Mouse (Mus musculus) ovary, postnatal 10 days (tissue): ENCODE measurements around the gene Dscam.

Source experiments
- DNase-seq: peaks from one replicate; pipeline ENCODE4 v3.0.0; 2022; ENCODE audit warnings: low spot score

Gene Dscam

DNA sequence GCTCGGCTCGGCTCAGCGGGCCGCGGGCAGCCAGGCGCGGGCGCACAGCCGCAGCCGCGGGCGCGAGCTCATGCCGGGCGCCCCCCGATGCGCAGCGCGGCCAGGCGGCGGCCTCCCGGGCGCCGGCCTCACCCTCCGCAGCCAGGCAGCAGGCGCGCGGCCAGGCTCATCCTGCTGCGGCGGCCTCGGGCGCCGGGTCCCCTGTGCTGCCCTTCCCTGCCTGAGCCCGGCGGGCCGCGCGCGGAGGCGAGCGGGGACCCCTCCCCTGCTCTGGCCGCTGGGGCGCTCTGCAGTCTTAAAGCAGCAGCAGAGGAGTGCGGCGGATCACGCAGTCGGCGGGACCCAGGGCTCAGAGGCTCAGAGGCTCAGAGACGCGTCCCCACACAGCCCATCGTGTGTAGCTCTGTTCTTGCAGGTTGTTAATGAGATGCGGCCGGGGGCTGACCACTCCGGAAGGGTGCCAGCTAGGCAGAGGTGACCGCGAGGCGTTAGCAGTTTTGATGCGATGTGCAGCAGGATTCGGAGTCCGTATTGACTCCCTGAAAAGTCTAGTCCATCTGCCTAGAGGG, at the start of gene Dscam:
TSS of gene Dscam (minus strand) at position 240 of the 569 bp plus-strand sequence.
- no peak for DNase-seq

GRCm38 (mm10) chr16:97219381-97219780, 48.8 kb upstream of the Dscam start:
- no peak for DNase-seq

GRCm38 (mm10) chr16:97209997-97210396, 39.4 kb upstream of the Dscam start:
- no peak for DNase-seq

- no peak for DNase-seq
Observed at GRCm38 (mm10) chr16:97208276-97208675, 37.7 kb upstream of the Dscam start.

- DNase-seq: no peak
Observed at GRCm38 (mm10) chr16:97204090-97204489, 33.5 kb upstream of the Dscam start.

DNA sequence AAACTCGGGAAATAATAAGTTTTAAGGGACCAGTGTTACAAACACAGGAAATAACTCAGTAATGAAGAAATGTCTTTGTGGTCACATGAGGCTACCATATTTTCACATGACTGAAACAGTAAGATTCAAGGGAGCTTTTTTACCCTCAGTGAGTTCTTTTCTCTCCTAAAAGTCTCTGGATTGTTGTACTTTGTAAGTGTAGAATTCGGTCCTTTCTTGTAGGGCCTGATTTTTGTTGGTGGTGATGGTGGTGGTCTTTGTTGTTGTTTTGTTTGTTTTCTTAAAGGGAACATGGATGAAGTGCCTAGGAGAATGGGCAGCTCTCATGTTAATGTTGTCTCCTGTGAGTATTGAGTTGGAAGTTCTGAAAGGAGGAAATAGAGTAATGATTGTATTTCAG, 33.0 kb upstream of the Dscam start:
- no peak for DNase-seq

DNA sequence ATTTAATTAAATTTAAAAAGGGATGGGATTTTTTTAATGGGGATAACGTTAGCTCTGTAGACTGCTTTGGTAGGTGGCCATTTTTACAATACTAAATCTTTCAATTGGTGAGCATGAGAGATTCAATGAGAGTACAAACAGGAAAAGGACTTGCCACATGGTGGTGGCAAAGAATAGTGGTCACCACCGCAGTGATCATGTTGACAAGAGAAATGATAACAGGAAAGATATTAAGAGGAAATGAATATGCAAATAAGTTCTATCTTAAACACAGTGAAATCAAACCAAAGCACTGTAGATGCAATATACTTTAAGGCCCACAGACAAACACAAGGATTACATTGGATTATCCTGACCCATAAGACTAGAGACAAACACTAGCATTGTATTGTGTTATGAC, 24.1 kb upstream of the Dscam start:
- DNase-seq: no peak

- DNase-seq: no peak
Observed at GRCm38 (mm10) chr16:97194179-97194578, 23.6 kb upstream of the Dscam start.

DNA sequence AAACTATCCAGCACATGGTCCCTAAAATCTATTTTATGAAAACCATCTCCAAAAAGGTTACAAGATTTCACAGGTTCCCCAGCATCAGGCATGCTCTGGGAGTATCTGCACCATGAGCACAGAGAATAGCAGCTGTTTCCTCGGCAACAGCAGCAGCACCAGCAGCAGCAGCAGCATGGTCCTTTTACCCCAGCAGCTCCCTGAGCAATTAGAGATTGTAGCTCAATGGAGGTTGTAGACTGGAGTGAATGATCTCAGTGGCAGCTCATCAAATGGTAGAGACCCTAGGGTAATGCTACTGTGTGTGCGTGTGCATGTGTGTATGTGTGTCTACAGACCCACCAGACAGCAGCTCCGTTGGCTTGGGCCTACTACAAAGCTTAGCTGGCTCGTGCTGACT, 21.7 kb upstream of the Dscam start:
- no peak for DNase-seq

GRCm38 (mm10) chr16:97190604-97191003, 20.1 kb upstream of the Dscam start:
- no peak for DNase-seq

DNA sequence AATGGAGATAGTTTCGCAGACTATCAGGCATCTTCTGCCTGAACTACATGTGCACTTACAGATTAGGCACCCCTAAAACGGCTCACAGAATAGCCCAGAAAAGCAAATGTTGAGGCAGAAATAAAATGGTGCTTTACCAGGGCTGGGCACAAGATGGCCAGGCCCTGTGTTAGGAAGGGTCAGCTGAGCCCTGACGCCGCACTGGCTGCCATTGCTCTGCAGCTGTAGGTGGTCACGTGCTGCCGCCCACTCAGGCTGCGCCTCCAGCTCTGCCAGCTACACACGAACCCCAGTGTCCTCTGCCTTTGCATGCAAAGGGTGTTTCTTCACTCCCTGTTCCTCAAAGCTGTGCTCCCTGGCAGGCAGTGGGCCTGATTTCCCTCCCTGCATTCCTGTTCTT, 948 bp upstream of the Dscam start:
- no peak for DNase-seq

- no peak for DNase-seq
Observed at GRCm38 (mm10) chr16:97169901-97170512, 545 bp downstream of the Dscam start.

GRCm38 (mm10) chr16:97168614-97169013, 1.9 kb downstream of the Dscam start:
- DNase-seq: no peak

DNA sequence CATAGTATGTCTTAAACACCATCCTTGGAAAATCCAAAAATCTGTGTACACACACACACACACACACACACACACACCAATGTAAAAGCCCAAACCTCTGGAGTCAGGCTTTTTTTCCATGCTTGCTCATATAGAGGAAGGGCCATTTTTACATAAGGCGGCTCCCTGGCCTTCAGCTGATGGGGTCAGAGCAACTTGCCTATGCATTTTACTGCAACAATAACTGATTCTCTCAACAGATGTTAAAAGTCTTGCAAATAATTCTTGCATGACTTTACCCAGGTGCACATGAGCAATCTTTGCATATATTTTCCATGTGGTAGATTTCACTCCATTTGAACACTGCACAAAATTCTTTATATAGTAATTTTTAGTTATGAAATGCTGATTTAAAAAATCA, 2.5 kb downstream of the Dscam start:
- no peak for DNase-seq

DNA sequence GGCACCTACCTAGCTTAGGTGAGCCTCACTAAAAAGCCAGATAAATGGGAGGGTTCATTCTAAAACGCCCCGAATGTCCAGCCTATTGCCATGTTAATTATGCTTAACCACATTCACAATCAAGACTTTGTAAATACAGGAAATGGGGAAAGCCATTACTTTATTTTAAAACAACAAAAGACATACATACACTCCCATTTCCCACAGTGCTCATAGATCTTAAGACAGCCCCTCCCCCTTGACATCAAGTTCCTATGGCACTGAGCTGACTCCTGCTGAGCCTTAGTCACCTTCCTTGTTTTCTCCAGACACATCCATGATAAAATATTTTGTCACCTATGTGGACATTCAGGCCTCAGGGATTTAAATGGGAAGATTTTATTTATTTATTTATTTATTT, 4.4 kb downstream of the Dscam start:
- DNase-seq: no peak

GRCm38 (mm10) chr16:97165444-97166121, 5.0 kb downstream of the Dscam start:
- no peak for DNase-seq

DNA sequence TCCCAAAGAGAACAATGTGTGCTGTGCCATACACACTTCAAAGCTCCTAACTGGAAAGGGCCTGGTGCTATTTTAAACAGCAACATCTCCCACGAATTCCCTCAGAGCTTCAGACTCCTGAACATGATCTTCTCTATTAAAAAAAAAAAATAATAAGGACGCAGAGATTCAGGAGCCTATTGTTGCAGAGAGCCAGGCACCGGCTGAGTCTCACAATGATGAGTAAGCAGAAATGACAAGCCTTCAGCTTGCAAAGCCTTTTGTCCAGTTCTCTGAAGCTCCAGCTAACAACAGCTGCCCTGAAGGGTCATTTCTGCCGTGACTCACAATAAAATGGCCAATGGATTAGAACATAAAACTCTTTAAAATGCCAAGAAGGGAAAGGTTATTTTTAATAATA, 12.3 kb downstream of the Dscam start:
- no peak for DNase-seq

DNA sequence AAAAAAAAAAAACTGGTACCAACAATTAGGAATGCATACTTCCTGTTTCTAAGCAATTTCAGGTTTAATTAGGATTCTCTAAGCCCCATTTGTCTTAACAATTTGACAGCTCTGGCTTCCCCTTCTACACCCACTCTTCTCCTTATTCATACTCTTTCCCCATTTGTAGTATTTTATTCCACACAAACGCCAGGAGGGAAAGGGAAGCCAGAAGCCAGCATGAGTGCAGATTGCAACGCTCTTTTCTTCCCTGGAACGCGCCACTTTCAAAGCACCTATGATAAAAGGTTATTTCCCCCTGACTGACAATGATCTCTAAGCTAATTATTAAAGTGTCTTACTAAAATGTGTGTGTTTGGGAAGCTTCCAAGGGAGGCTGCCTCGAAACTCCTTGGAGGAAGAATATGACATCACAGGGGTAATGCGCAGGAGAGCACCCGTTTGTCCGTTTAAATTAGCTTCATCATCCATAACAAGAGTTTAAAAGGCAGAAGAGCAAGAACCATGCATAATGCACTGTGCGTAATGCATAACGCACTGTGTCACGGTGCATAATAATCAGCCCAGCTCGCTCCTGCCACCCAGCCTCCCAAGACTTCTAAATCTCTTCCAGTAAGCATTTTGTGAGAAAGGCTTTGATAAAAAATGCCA, 25.9 kb downstream of the Dscam start:
- no peak for DNase-seq

DNA sequence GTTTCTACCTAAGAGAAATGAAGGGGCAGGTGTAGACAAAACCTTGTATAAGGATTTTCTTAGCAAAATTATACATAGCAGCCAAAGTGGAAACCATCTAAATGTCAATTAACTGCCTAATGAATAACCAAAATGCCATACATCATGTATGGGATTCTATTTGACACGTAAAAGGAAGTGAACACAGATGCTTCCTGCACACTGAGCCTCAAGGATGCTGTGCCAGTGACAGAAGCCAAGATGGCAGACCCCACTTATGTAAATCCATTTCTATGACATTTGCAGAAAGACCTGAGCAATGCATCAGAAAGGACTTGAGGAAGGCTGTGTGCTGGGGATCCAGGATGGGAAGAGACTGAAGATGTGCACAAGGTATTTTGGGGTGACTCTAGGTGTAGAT, 28.6 kb downstream of the Dscam start:
- no peak for DNase-seq

- DNase-seq: no peak
Observed at GRCm38 (mm10) chr16:97135003-97135827, 35.3 kb downstream of the Dscam start.

GRCm38 (mm10) chr16:97127296-97127695, 43.3 kb downstream of the Dscam start:
- no peak for DNase-seq

GRCm38 (mm10) chr16:97110028-97110427, 60.5 kb downstream of the Dscam start:
- DNase-seq: no peak
